Mouse (Mus musculus): Measurements from ENCODE around the gene Dzip1. TPM values are rescaled to one million over a fixed set of nuclear protein-coding genes. Genes with fewer than 3 reads are reported as not detected.

Dzip1 gene
- polyA plus RNA-seq, 1 experiment from 2014 or later, result 7.3 TPM

DNA sequence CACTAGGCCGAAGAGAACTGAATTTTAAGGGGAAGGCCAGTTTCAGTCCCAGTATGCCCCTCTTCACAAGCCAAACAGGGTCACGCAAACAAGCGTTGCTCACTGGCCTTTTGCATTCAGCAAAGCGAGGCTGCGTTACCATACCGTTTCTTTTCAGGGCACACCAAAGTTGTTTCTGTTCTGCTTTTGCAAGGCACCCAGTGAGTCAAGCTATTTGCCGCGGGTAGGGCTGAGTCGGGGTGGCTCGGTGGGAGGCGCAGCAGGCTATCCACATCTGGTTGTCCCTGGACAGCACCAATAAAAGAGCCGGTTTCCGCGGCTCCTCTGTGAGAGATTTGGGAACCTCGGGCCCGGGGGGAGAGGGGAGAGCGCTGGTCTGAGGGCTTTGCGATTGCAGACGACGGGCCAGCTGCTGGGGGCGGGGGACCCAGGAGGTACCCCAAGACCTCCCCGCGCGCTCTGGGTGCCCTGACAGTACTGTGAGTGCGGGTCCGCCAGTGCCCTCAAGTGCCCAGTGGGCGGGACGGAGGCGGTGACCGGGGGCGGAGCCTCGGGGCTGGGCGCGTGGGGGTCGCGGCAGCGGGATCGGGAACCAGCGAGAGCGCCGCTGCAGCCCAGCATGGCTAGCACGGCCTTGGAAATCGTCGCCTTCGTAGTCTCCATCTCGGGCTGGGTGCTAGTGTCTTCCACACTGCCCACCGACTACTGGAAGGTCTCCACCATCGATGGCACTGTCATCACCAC, 70.7 kb downstream of the Dzip1 start:
- 0 out of 4 replicates have a peak, but pooled peaks cover 3 to 14% of the 10 kb centered on the region in 2 experiments for H3K4me1 ChIP-seq (ENCODE audit: control insufficient read depth in 2 of 2, insufficient read depth in 2 of 2, low read length in 2 of 2)
- peak overlapping the region; percentile 49 to 60 for H3K4me3 ChIP-seq (ENCODE audit: control insufficient read depth in 1 of 2, insufficient read depth in 1 of 2, low read depth in 1 of 2, low read length in 2 of 2)
- no peak; the same call in 1 of the 2 replicates for ATAC-seq (ENCODE audit: insufficient number of reproducible peaks, insufficient read depth, low FRiP score, low read depth)
- peak overlapping the region; percentile 99 for H3K4me2 ChIP-seq (ENCODE audit: low read length)
- no peak overlapping the region for H3K27ac ChIP-seq (replicated peaks in 1 of 2; ENCODE audit: control insufficient read depth in 1 of 2, insufficient read depth in 1 of 2, low read depth in 2 of 2, low read length in 2 of 2)
- H3K9ac ChIP-seq (ENCODE audit: low read length), result peak overlapping the region; percentile 55
- H3K9me3 ChIP-seq (ENCODE audit: control insufficient read depth, low read length), result no peaks in the 10 kb centered on the region
- H3K36me3 ChIP-seq (ENCODE audit: control insufficient read depth, insufficient read depth, low read length), result no peaks in the 10 kb centered on the region
- H3K27me3 ChIP-seq (ENCODE audit: control insufficient read depth, insufficient read depth, low read length), result peaks cover 24% of the 10 kb centered on the region
- WGBS, result 1% methylated on average over 47 of the region's 48 CpGs

DNA sequence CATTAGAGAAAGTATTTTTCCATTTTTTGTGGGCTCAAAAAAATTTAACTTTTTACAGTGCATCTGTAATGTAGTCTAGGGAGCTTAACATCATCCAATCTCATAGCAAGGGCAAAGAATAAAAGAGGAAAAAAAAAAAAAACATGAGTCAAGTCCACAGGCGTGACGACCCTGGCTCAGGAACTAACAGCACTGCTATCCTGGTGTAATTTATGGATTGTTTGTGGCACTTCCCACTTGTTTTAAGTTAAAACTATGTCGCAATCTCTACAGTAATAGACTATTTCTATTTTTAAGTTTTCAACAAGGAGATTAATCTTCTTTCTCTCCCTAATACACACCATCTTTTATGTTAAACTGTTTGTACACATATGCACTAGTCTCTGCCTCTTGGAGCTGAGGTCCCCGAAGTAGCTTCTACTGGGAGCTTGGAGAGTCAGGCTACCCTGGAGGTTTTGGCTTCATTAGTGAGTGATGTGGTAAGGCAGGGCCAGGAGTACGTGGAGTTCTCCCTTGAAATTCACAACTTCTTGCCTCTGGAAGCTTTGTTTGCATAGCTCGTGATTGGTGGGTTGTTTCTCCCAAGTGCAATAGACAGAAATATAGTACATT, 73.7 kb downstream of the Dzip1 start:
- Histone ChIP-seq H3K36me3 (ENCODE audit: control insufficient read depth, insufficient read depth, low read length) (no peaks in the 10 kb centered on the region), H3K4me1 (ENCODE audit: control insufficient read depth in 2 of 2, insufficient read depth in 2 of 2, low read length in 2 of 2) (0 out of 4 replicates have a peak, but pooled peaks cover 3 to 14% of the 10 kb centered on the region in 2 experiments), H3K9ac (ENCODE audit: low read length) (no peak overlapping the region), H3K27ac (replicated peaks in 1 of 2; ENCODE audit: control insufficient read depth in 1 of 2, insufficient read depth in 1 of 2, low read depth in 2 of 2, low read length in 2 of 2) (no peak overlapping the region), H3K27me3 (ENCODE audit: control insufficient read depth, insufficient read depth, low read length) (peaks cover 15% of the 10 kb centered on the region), H3K4me3 (ENCODE audit: control insufficient read depth in 1 of 2, insufficient read depth in 1 of 2, low read depth in 1 of 2, low read length in 2 of 2) (no peak overlapping the region), H3K9me3 (ENCODE audit: control insufficient read depth, low read length) (no peaks in the 10 kb centered on the region), H3K4me2 (ENCODE audit: low read length) (no peak overlapping the region)
- 71% methylated on average over 6 of the region's 6 CpGs for WGBS
- no peak for ATAC-seq (ENCODE audit: insufficient number of reproducible peaks, insufficient read depth, low FRiP score, low read depth)

DNA sequence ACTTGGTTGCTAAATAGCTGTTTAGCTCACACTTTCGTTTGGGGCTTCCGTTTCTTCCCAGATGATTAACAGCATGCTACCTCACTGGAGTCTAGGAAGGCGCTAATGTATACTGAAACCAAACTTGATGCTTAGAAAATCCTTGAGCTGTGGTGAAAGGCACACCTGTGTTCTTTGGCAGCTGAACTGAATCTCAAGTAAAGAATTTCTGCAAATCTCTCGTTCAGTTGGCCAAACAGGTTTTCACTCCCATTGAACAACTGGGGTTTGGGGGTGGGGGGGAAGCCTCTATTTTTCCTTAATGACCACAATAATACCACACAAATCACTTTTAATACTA, 74.6 kb downstream of the Dzip1 start:
- ATAC-seq (ENCODE audit: insufficient number of reproducible peaks, insufficient read depth, low FRiP score, low read depth), result no peak
- no peak overlapping the region for H3K4me2 ChIP-seq (ENCODE audit: low read length)
- H3K4me1 ChIP-seq (ENCODE audit: control insufficient read depth in 2 of 2, insufficient read depth in 2 of 2, low read length in 2 of 2), result 0 out of 4 replicates have a peak, but pooled peaks cover 3 to 14% of the 10 kb centered on the region in 2 experiments
- no peak overlapping the region for H3K4me3 ChIP-seq (ENCODE audit: control insufficient read depth in 1 of 2, insufficient read depth in 1 of 2, low read depth in 1 of 2, low read length in 2 of 2)
- H3K9me3 ChIP-seq (ENCODE audit: control insufficient read depth, low read length), result no peaks in the 10 kb centered on the region
- no peak overlapping the region for H3K27ac ChIP-seq (replicated peaks in 1 of 2; ENCODE audit: control insufficient read depth in 1 of 2, insufficient read depth in 1 of 2, low read depth in 2 of 2, low read length in 2 of 2)
- no peak overlapping the region for H3K9ac ChIP-seq (ENCODE audit: low read length)
- 53% methylated on average over 4 of the region's 4 CpGs for WGBS
- H3K27me3 ChIP-seq (ENCODE audit: control insufficient read depth, insufficient read depth, low read length), result peaks cover 8% of the 10 kb centered on the region
- H3K36me3 ChIP-seq (ENCODE audit: control insufficient read depth, insufficient read depth, low read length), result no peaks in the 10 kb centered on the region

DNA sequence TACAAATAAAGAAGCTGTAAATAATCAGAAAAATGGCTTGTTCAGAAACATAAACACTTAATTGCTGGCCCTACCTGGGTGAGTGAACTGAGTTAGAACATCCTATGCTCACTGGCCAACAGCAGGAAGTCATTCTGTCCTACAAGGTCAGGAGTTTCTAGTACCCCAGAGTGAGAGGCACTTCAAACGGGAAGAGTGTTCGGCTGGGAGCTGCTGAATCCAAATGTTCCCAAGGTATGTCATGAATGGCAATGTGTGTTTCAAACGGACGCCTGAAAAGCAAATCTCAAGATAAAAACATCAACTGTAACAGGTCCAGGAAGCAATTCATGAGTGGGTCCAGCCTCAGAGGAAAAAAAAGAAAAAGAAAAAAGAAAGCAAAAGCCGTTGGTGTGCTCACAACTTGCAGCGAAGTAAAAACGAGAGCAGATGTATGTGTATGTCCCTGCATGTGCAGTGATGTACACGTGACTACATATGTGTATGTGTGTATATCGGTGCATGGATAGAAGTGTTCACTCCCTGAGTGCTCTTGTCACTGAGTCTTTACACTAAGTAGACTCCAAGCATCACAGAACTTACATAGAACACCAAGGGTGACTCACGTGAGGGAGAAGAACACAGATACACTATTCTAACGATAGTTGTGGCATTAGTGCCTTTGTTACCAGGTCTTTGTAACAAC, 75.1 kb downstream of the Dzip1 start:
- Histone ChIP-seq H3K4me2 (ENCODE audit: low read length) (no peak overlapping the region), H3K27ac (replicated peaks in 1 of 2; ENCODE audit: control insufficient read depth in 1 of 2, insufficient read depth in 1 of 2, low read depth in 2 of 2, low read length in 2 of 2) (no peak overlapping the region), H3K36me3 (ENCODE audit: control insufficient read depth, insufficient read depth, low read length) (no peaks in the 10 kb centered on the region), H3K9me3 (ENCODE audit: control insufficient read depth, low read length) (no peaks in the 10 kb centered on the region), H3K27me3 (ENCODE audit: control insufficient read depth, insufficient read depth, low read length) (peaks cover 8% of the 10 kb centered on the region), H3K4me1 (ENCODE audit: control insufficient read depth in 2 of 2, insufficient read depth in 2 of 2, low read length in 2 of 2) (0 out of 4 replicates have a peak, but pooled peaks cover under 1 to 12% of the 10 kb centered on the region in 2 experiments), H3K4me3 (ENCODE audit: control insufficient read depth in 1 of 2, insufficient read depth in 1 of 2, low read depth in 1 of 2, low read length in 2 of 2) (no peak overlapping the region), H3K9ac (ENCODE audit: low read length) (no peak overlapping the region)
- WGBS, result 58% methylated on average over 11 of the region's 11 CpGs
- no peak for ATAC-seq (ENCODE audit: insufficient number of reproducible peaks, insufficient read depth, low FRiP score, low read depth)

DNA sequence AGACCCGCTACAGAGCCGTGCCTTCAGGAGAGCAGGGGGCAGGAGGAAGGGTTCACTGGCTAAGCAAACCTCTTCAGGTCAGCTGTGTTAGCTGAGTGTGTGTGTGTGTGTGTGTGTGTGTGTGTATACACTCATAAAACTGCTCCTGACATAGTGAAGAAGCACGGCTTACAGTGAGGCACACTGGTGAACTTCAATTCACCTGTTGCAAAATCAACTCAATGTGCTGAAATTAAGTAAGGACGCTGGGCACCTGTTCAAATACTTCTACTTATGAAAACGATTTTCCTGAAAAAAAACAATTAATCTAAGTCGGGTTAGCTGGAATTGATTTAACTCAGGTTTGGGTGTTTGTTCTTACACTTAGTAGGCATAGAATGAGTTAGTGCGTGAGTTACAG, 77.1 kb downstream of the Dzip1 start:
- Histone ChIP-seq H3K27me3 (ENCODE audit: control insufficient read depth, insufficient read depth, low read length) (no peaks in the 10 kb centered on the region; the same call in 1 of the 2 replicates), H3K27ac (replicated peaks in 1 of 2; ENCODE audit: control insufficient read depth in 1 of 2, insufficient read depth in 1 of 2, low read depth in 2 of 2, low read length in 2 of 2) (no peak overlapping the region), H3K36me3 (ENCODE audit: control insufficient read depth, insufficient read depth, low read length) (no peaks in the 10 kb centered on the region), H3K9me3 (ENCODE audit: control insufficient read depth, low read length) (no peaks in the 10 kb centered on the region), H3K4me3 (ENCODE audit: control insufficient read depth in 1 of 2, insufficient read depth in 1 of 2, low read depth in 1 of 2, low read length in 2 of 2) (no peak overlapping the region), H3K4me2 (ENCODE audit: low read length) (no peak overlapping the region), H3K9ac (ENCODE audit: low read length) (no peak overlapping the region), H3K4me1 (ENCODE audit: control insufficient read depth in 2 of 2, insufficient read depth in 2 of 2, low read length in 2 of 2) (no peaks in the 10 kb centered on the region)
- no peak for ATAC-seq (ENCODE audit: insufficient number of reproducible peaks, insufficient read depth, low FRiP score, low read depth)
- 76% methylated on average over 7 of the region's 7 CpGs for WGBS

DNA sequence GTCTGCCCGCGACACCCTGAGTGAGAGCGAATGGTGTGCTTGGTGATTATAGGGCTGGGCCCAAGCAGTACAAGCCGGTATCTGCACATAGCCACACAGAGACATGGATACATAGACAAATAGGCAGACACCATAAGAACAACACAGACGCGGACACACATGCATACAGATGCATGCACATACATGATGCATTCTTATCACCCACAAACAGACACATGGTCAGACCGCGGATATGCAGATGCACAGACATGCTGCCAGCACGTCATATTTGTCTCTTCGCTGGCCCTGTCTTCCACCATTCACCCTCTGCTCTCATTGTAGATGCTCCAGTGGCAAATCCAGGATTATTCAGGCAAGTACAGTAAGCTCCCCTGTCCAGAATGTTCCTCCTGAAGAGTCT, 78.4 kb downstream of the Dzip1 start:
- Histone ChIP-seq H3K9me3 (ENCODE audit: control insufficient read depth, low read length) (no peaks in the 10 kb centered on the region), H3K4me3 (ENCODE audit: control insufficient read depth in 1 of 2, insufficient read depth in 1 of 2, low read depth in 1 of 2, low read length in 2 of 2) (no peak overlapping the region), H3K27ac (replicated peaks in 1 of 2; ENCODE audit: control insufficient read depth in 1 of 2, insufficient read depth in 1 of 2, low read depth in 2 of 2, low read length in 2 of 2) (no peak overlapping the region), H3K27me3 (ENCODE audit: control insufficient read depth, insufficient read depth, low read length) (no peaks in the 10 kb centered on the region), H3K4me2 (ENCODE audit: low read length) (no peak overlapping the region), H3K9ac (ENCODE audit: low read length) (no peak overlapping the region), H3K4me1 (ENCODE audit: control insufficient read depth in 2 of 2, insufficient read depth in 2 of 2, low read length in 2 of 2) (no peaks in the 10 kb centered on the region), H3K36me3 (ENCODE audit: control insufficient read depth, insufficient read depth, low read length) (no peaks in the 10 kb centered on the region)
- 90% methylated on average over 10 of the region's 10 CpGs for whole genome bisulfite sequencing
- no peak for ATAC-seq (ENCODE audit: insufficient number of reproducible peaks, insufficient read depth, low FRiP score, low read depth)

DNA sequence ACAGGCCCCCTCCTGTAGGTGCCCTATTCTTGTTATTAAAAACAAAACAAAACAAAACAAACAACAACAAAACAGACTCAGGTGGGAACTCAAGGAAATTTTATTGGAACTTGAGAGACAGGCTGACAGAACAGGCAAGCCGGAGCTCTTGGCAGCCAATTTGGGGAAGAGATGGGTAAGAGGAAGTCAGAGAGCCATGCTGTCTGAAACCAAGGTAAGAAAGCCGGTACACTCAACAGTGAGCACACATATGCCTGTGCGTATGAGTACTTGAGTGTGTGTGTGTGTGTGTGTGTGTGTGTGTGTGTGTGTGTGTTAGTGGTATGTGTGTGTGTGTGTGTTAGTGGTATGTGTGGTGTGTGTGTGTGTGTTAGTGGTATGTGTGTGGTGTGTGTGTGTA, 82.9 kb downstream of the Dzip1 start:
- 86% methylated on average over 3 of the region's 3 CpGs for WGBS
- no peaks in the 10 kb centered on the region for H3K36me3 ChIP-seq (ENCODE audit: control insufficient read depth, insufficient read depth, low read length)
- H3K4me2 ChIP-seq (ENCODE audit: low read length), result no peak overlapping the region
- no peaks in the 10 kb centered on the region for H3K4me1 ChIP-seq (ENCODE audit: control insufficient read depth in 2 of 2, insufficient read depth in 2 of 2, low read length in 2 of 2)
- H3K9me3 ChIP-seq (ENCODE audit: control insufficient read depth, low read length), result no peaks in the 10 kb centered on the region
- no peak overlapping the region for H3K4me3 ChIP-seq (ENCODE audit: control insufficient read depth in 1 of 2, insufficient read depth in 1 of 2, low read depth in 1 of 2, low read length in 2 of 2)
- ATAC-seq (ENCODE audit: insufficient number of reproducible peaks, insufficient read depth, low FRiP score, low read depth), result no peak
- no peaks in the 10 kb centered on the region for H3K27me3 ChIP-seq (ENCODE audit: control insufficient read depth, insufficient read depth, low read length)
- H3K9ac ChIP-seq (ENCODE audit: low read length), result no peak overlapping the region
- no peak overlapping the region for H3K27ac ChIP-seq (replicated peaks in 1 of 2; ENCODE audit: control insufficient read depth in 1 of 2, insufficient read depth in 1 of 2, low read depth in 2 of 2, low read length in 2 of 2)
